Mouse (Mus musculus) cortical plate, adult 2 months (tissue): ENCODE measurements around the gene Rapgef5.

Experiments
- CTCF ChIP-seq: fragments of 200-500 bp; IDR thresholded peaks from 2 replicates; pipeline ENCODE4 v1.5.1; 2011; ENCODE audit warnings: mild to moderate bottlenecking, control low read depth, low read length; ENCODE audit not compliant: insufficient read depth; ENCODE audit errors: extremely low read depth
- POLR2A ChIP-seq: fragments of 200-500 bp; IDR thresholded peaks from 2 replicates; pipeline ENCODE4 v1.6.1; 2011; ENCODE audit warnings: mild to moderate bottlenecking, low read length, control low read depth; ENCODE audit not compliant: insufficient read depth; ENCODE audit errors: extremely low read depth

GRCm38 (mm10) chr12:117545277-117545676 lies 29.0 kb downstream of the Rapgef5 start:
- TF ChIP-seq CTCF (no peak), POLR2A (no peak)
